Mouse (Mus musculus): ENCODE results near the gene S100a13.

DNA sequence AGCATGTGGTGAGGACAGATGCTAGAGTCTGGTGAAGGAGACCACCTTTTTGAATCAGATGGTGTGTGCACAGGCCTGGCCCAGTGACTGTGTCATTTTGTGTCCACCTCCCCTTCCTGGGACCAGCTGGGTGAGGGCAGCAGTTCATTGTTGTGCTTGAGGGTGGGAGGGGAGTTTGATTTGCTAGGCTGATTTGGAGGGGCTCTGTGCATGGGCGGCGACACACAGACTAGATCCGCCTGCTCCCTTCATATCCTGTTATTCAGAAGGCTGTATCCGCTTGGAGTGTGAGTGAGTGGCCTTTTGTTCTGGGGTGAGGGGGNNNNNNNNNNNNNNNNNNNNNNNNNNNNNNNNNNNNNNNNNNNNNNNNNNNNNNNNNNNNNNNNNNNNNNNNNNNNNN lies 26.7 kb downstream of the S100a13 start:
- no peak for TF ChIP-seq POLR2A (IDR thresholded peaks at IDR 0.05; ENCODE audit: borderline replicate concordance, control insufficient read depth, low read depth, low read length)
- TF ChIP-seq CTCF (IDR thresholded peaks at IDR 0.05; ENCODE audit: control insufficient read depth, insufficient read depth, low read length) = no peak

Data from bone marrow, adult 2 months (tissue).